Mouse (Mus musculus): ENCODE measurements around the gene Rbl2. TPM values are rescaled to one million over a fixed set of nuclear protein-coding genes. Genes with fewer than 3 reads are reported as not detected.
A peak's percentile ranks its signal among the peaks of the same experiment; 100 is the strongest.

Rbl2 gene
- polyA plus RNA-seq, 1 experiment: 24.2 TPM

- H3K4me1 ChIP-seq (ENCODE audit: control insufficient read depth, insufficient read depth, low read length): no peaks in the 10 kb centered on the region
- no peak overlapping the region for H3K4me3 ChIP-seq (replicated peaks; ENCODE audit: extremely low read depth, low read depth, low read length)
- WGBS: 96% methylated on average over 8 of the region's 8 CpGs
- no peak for TF ChIP-seq CTCF (IDR thresholded peaks at IDR 0.05; ENCODE audit: insufficient read depth, low read length)
- TF ChIP-seq POLR2A (IDR thresholded peaks at IDR 0.05; ENCODE audit: borderline replicate concordance, extremely low read depth, low read depth, low read length): no peak
- DNase-seq: no peak
Observed at GRCm38 (mm10) chr8:91126786-91127185, 56.9 kb downstream of the Rbl2 start.

- 48% methylated on average over 4 of the region's 4 CpGs for WGBS
- no peaks in the 10 kb centered on the region; the same call in 1 of the 2 replicates for H3K4me1 ChIP-seq (ENCODE audit: control insufficient read depth, insufficient read depth, low read length)
- DNase-seq: no peak
- TF ChIP-seq CTCF (IDR thresholded peaks at IDR 0.05; ENCODE audit: insufficient read depth, low read length): no peak
- no peak for TF ChIP-seq POLR2A (IDR thresholded peaks at IDR 0.05; ENCODE audit: borderline replicate concordance, extremely low read depth, low read depth, low read length)
- no peak overlapping the region for H3K4me3 ChIP-seq (replicated peaks; ENCODE audit: extremely low read depth, low read depth, low read length)
Observed at GRCm38 (mm10) chr8:91132731-91133130, 62.9 kb downstream of the Rbl2 start.

GRCm38 (mm10) chr8:91133441-91134069 lies 63.7 kb downstream of the Rbl2 start:
- TF ChIP-seq POLR2A (IDR thresholded peaks at IDR 0.05; ENCODE audit: borderline replicate concordance, extremely low read depth, low read depth, low read length) (peak; percentile 59; the same call in 1 of the 2 replicates), CTCF (IDR thresholded peaks at IDR 0.05; ENCODE audit: insufficient read depth, low read length) (no peak)
- peak overlapping the region; percentile 86 for H3K4me3 ChIP-seq (replicated peaks; ENCODE audit: extremely low read depth, low read depth, low read length)
- DNase-seq: no peak
- H3K4me1 ChIP-seq (ENCODE audit: control insufficient read depth, insufficient read depth, low read length): no peaks in the 10 kb centered on the region; the same call in 1 of the 2 replicates
- WGBS: under 1% methylated on average over 58 of the region's 58 CpGs

- under 1% methylated on average over 24 of the region's 24 CpGs for WGBS
- DNase-seq: peak; percentile 99
- TF ChIP-seq POLR2A (IDR thresholded peaks at IDR 0.05; ENCODE audit: borderline replicate concordance, extremely low read depth, low read depth, low read length) (peak; percentile 96; the same call in 1 of the 2 replicates), CTCF (IDR thresholded peaks at IDR 0.05; ENCODE audit: insufficient read depth, low read length) (peak; percentile 17; the same call in 1 of the 2 replicates)
- H3K4me1 ChIP-seq (ENCODE audit: control insufficient read depth, insufficient read depth, low read length): no peaks in the 10 kb centered on the region; the same call in 1 of the 2 replicates
- peak overlapping the region; percentile 42 for H3K4me3 ChIP-seq (replicated peaks; ENCODE audit: extremely low read depth, low read depth, low read length)
Observed at GRCm38 (mm10) chr8:91134070-91134475, 64.2 kb downstream of the Rbl2 start.

GRCm38 (mm10) chr8:91134659-91135058 lies 64.8 kb downstream of the Rbl2 start:
- DNase-seq: no peak
- H3K4me3 ChIP-seq (replicated peaks; ENCODE audit: extremely low read depth, low read depth, low read length): no peak overlapping the region
- TF ChIP-seq CTCF (IDR thresholded peaks at IDR 0.05; ENCODE audit: insufficient read depth, low read length) (no peak), POLR2A (IDR thresholded peaks at IDR 0.05; ENCODE audit: borderline replicate concordance, extremely low read depth, low read depth, low read length) (no peak)
- no peaks in the 10 kb centered on the region; the same call in 1 of the 2 replicates for H3K4me1 ChIP-seq (ENCODE audit: control insufficient read depth, insufficient read depth, low read length)
- 60% methylated on average over 12 of the region's 12 CpGs for WGBS

- WGBS: 79% methylated on average over 14 of the region's 14 CpGs
- Histone ChIP-seq H3K4me3 (replicated peaks; ENCODE audit: extremely low read depth, low read depth, low read length) (no peak overlapping the region), H3K4me1 (ENCODE audit: control insufficient read depth, insufficient read depth, low read length) (no peaks in the 10 kb centered on the region; the same call in 1 of the 2 replicates)
- TF ChIP-seq CTCF (IDR thresholded peaks at IDR 0.05; ENCODE audit: insufficient read depth, low read length) (no peak), POLR2A (IDR thresholded peaks at IDR 0.05; ENCODE audit: borderline replicate concordance, extremely low read depth, low read depth, low read length) (no peak)
- DNase-seq: no peak
Observed at GRCm38 (mm10) chr8:91135308-91136181, 65.7 kb downstream of the Rbl2 start.

GRCm38 (mm10) chr8:91140828-91141227 lies 71.0 kb downstream of the Rbl2 start:
- WGBS: 69% methylated on average over 4 of the region's 4 CpGs
- TF ChIP-seq CTCF (IDR thresholded peaks at IDR 0.05; ENCODE audit: insufficient read depth, low read length): no peak
- TF ChIP-seq POLR2A (IDR thresholded peaks at IDR 0.05; ENCODE audit: borderline replicate concordance, extremely low read depth, low read depth, low read length): no peak

GRCm38 (mm10) chr8:91147715-91148114 lies 77.9 kb downstream of the Rbl2 start:
- WGBS: 5% methylated on average over 6 of the region's 6 CpGs
- DNase-seq: peak; percentile 24

More at GRCm38 (mm10) chr8:91140828-91141227, 71.0 kb downstream of the Rbl2 start:
- no peak for DNase-seq
- Histone ChIP-seq H3K4me3 (replicated peaks; ENCODE audit: extremely low read depth, low read depth, low read length) (no peak overlapping the region), H3K4me1 (ENCODE audit: control insufficient read depth, insufficient read depth, low read length) (no peaks in the 10 kb centered on the region)

GRCm38 (mm10) chr8:91148643-91149178 lies 78.9 kb downstream of the Rbl2 start:
- H3K4me1 ChIP-seq (ENCODE audit: control insufficient read depth, insufficient read depth, low read length): no peaks in the 10 kb centered on the region
- no peak for TF ChIP-seq POLR2A (IDR thresholded peaks at IDR 0.05; ENCODE audit: borderline replicate concordance, extremely low read depth, low read depth, low read length)
- no peak for TF ChIP-seq CTCF (IDR thresholded peaks at IDR 0.05; ENCODE audit: insufficient read depth, low read length)
- no peak overlapping the region for H3K4me3 ChIP-seq (replicated peaks; ENCODE audit: extremely low read depth, low read depth, low read length)
- no peak for DNase-seq
- 56% methylated on average over 15 of the region's 15 CpGs for WGBS

More at GRCm38 (mm10) chr8:91147715-91148114, 77.9 kb downstream of the Rbl2 start:
- TF ChIP-seq POLR2A (IDR thresholded peaks at IDR 0.05; ENCODE audit: borderline replicate concordance, extremely low read depth, low read depth, low read length): no peak
- peak; percentile 38 for TF ChIP-seq CTCF (IDR thresholded peaks at IDR 0.05; ENCODE audit: insufficient read depth, low read length)
- peak overlapping the region; percentile 52 for H3K4me3 ChIP-seq (replicated peaks; ENCODE audit: extremely low read depth, low read depth, low read length)
- no peaks in the 10 kb centered on the region for H3K4me1 ChIP-seq (ENCODE audit: control insufficient read depth, insufficient read depth, low read length)

Data from lung, adult 2 months (tissue).